Mouse (Mus musculus): ENCODE results near the gene 4931406P16Rik.

DNA sequence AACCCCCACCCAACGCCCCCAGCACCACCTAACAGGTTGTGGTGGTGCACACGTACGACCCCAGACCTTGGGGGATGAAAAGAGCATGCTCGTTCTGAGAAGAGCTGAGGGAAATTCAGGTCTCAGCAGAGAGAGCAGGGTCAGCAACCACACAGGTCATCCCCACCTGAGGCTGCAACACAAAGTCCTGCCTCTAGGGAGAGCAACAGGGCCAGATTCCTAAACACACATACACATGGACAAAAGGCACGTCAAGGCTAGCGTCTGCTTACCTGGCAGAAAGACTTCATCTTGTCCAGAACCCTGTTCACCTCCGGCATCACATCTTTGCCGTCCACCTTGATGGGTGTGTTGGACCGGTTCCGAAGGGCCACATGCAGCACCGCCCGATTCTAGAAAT, 86.5 kb downstream of the 4931406P16Rik start:
- TF ChIP-seq CTCF (IDR thresholded peaks at IDR 0.05; ENCODE audit: insufficient read depth, low read depth, low read length) (no peak), POLR2A (IDR thresholded peaks at IDR 0.05; ENCODE audit: insufficient read depth, low read depth, low read length) (no peak)
